Mouse (Mus musculus): ENCODE data around the gene Crip1. TPM values are rescaled to one million over a fixed set of nuclear protein-coding genes. Genes with fewer than 3 reads are reported as not detected.

Crip1 gene
- polyA plus RNA-seq (2015; fragmentation: Nextera tagmentation; extraction: Ambion mirVana): 89.4 and 102 TPM in 2 replicates

- 15% methylated on average over 45 of the region's 45 CpGs for WGBS (ENCODE audit: insufficient replicate concordance)
- peak within 1 kb of the TSS; percentile 48 for H3K4me2 ChIP-seq
- H3K9ac ChIP-seq: no peak within 1 kb of the TSS
- ATAC-seq (ENCODE audit: insufficient read depth): 0 out of 2 replicates have a peak, but pooled peaks have one; percentile 2
- peaks cover 4% of the 10 kb centered on the region; the same call in 1 of the 2 replicates for H3K36me3 ChIP-seq (replicated peaks)
- H3K4me3 ChIP-seq (replicated peaks): peak within 1 kb of the TSS; percentile 14; the same call in 1 of the 2 replicates
- no peaks in the 10 kb centered on the region for H3K9me3 ChIP-seq (replicated peaks)
- H3K27ac ChIP-seq (replicated peaks): no peak within 1 kb of the TSS
- H3K27me3 ChIP-seq: peaks cover 91% of the 10 kb centered on the region
- peaks cover 70% of the 10 kb centered on the region for H3K4me1 ChIP-seq (replicated peaks)
Measured at GRCm38 (mm10) chr12:113146112-113147057, at the start of gene Crip1. Gene Crip1, plus strand, starts transcription at chr12:113146316.

GRCm38 (mm10) chr12:113097040-113097439 is 49.1 kb upstream of the Crip1 start:
- no peaks in the 10 kb centered on the region for H3K36me3 ChIP-seq (replicated peaks)
- H3K9me3 ChIP-seq (replicated peaks): no peaks in the 10 kb centered on the region
- peaks cover 21% of the 10 kb centered on the region; the same call in 1 of the 2 replicates for H3K27me3 ChIP-seq
- H3K4me1 ChIP-seq (replicated peaks): peaks cover 41% of the 10 kb centered on the region
- H3K4me3 ChIP-seq (replicated peaks): no peak overlapping the region; the same call in 1 of the 2 replicates
- no peak for ATAC-seq (ENCODE audit: insufficient read depth)
- H3K4me2 ChIP-seq: peak overlapping the region; percentile 97; the same call in 1 of the 2 replicates
- H3K27ac ChIP-seq (replicated peaks): no peak overlapping the region
- 63% methylated on average over 5 of the region's 5 CpGs for WGBS (ENCODE audit: insufficient replicate concordance)
- H3K9ac ChIP-seq: no peak overlapping the region

- WGBS (ENCODE audit: insufficient replicate concordance): 3% methylated on average over 39 of the region's 53 CpGs
- H3K4me1 ChIP-seq (replicated peaks): peaks cover 49% of the 10 kb centered on the region
- no peaks in the 10 kb centered on the region; the same call in 1 of the 2 replicates for H3K36me3 ChIP-seq (replicated peaks)
Measured at GRCm38 (mm10) chr12:113097749-113098281, 48.3 kb upstream of the Crip1 start, which contains the start of gene Mta1. Gene Mta1, plus strand, starts transcription at chr12:113098278.

GRCm38 (mm10) chr12:113098530-113099151 is 47.5 kb upstream of the Crip1 start:
- Histone ChIP-seq H3K9me3 (replicated peaks) (no peaks in the 10 kb centered on the region), H3K4me3 (replicated peaks) (peak overlapping the region; percentile 92), H3K27me3 (peaks cover 21% of the 10 kb centered on the region; the same call in 1 of the 2 replicates), H3K4me2 (peak overlapping the region; percentile 97), H3K9ac (peak overlapping the region; percentile 98), H3K27ac (replicated peaks) (peak overlapping the region; percentile 86), H3K36me3 (replicated peaks) (no peaks in the 10 kb centered on the region; the same call in 1 of the 2 replicates), H3K4me1 (replicated peaks) (peaks cover 56% of the 10 kb centered on the region)
- under 1% methylated on average over 58 of the region's 60 CpGs for WGBS (ENCODE audit: insufficient replicate concordance)
- peak; percentile 17; the same call in 1 of the 2 replicates for ATAC-seq (ENCODE audit: insufficient read depth)

More at GRCm38 (mm10) chr12:113097749-113098281, 48.3 kb upstream of the Crip1 start, which contains the start of gene Mta1:
- Histone ChIP-seq H3K4me2 (peak within 1 kb of the TSS; percentile 97), H3K9ac (peak within 1 kb of the TSS; percentile 98), H3K9me3 (replicated peaks) (no peaks in the 10 kb centered on the region), H3K27ac (replicated peaks) (peak within 1 kb of the TSS; percentile 86), H3K27me3 (peaks cover 21% of the 10 kb centered on the region; the same call in 1 of the 2 replicates), H3K4me3 (replicated peaks) (peak within 1 kb of the TSS; percentile 92)
- peak; percentile 64 for ATAC-seq (ENCODE audit: insufficient read depth)

- 11% methylated on average over 6 of the region's 6 CpGs for WGBS (ENCODE audit: insufficient replicate concordance)
Measured at GRCm38 (mm10) chr12:113099470-113100237, 46.5 kb upstream of the Crip1 start.

GRCm38 (mm10) chr12:113100448-113101076 is 45.6 kb upstream of the Crip1 start:
- peaks cover 76% of the 10 kb centered on the region for H3K4me1 ChIP-seq (replicated peaks)
- H3K9ac ChIP-seq: no peak overlapping the region
- H3K4me2 ChIP-seq: 0 out of 2 replicates have a peak overlapping the region, but pooled peaks have one; percentile 97
- H3K27me3 ChIP-seq: peaks cover 21% of the 10 kb centered on the region; the same call in 1 of the 2 replicates
- no peaks in the 10 kb centered on the region for H3K9me3 ChIP-seq (replicated peaks)
- no peak for ATAC-seq (ENCODE audit: insufficient read depth)
- H3K4me3 ChIP-seq (replicated peaks): no peak overlapping the region
- H3K27ac ChIP-seq (replicated peaks): 0 out of 2 replicates have a peak overlapping the region, but pooled peaks have one; percentile 30
- 66% methylated on average over 5 of the region's 5 CpGs for WGBS (ENCODE audit: insufficient replicate concordance)
- no peaks in the 10 kb centered on the region; the same call in 1 of the 2 replicates for H3K36me3 ChIP-seq (replicated peaks)

More at GRCm38 (mm10) chr12:113099470-113100237, 46.5 kb upstream of the Crip1 start:
- peaks cover 67% of the 10 kb centered on the region for H3K4me1 ChIP-seq (replicated peaks)
- no peaks in the 10 kb centered on the region; the same call in 1 of the 2 replicates for H3K36me3 ChIP-seq (replicated peaks)
- no peak for ATAC-seq (ENCODE audit: insufficient read depth)
- H3K27me3 ChIP-seq: peaks cover 21% of the 10 kb centered on the region; the same call in 1 of the 2 replicates
- no peaks in the 10 kb centered on the region for H3K9me3 ChIP-seq (replicated peaks)
- peak overlapping the region; percentile 92 for H3K4me3 ChIP-seq (replicated peaks)
- H3K9ac ChIP-seq: peak overlapping the region; percentile 98
- peak overlapping the region; percentile 86 for H3K27ac ChIP-seq (replicated peaks)
- peak overlapping the region; percentile 97 for H3K4me2 ChIP-seq

- 0 out of 2 replicates have a peak overlapping the region, but pooled peaks have one; percentile 30 for H3K27ac ChIP-seq (replicated peaks)
- H3K4me3 ChIP-seq (replicated peaks): no peak overlapping the region
- H3K27me3 ChIP-seq: peaks cover 14% of the 10 kb centered on the region; the same call in 1 of the 2 replicates
- H3K9ac ChIP-seq: no peak overlapping the region
- H3K36me3 ChIP-seq (replicated peaks): no peaks in the 10 kb centered on the region; the same call in 1 of the 2 replicates
- peaks cover 84% of the 10 kb centered on the region for H3K4me1 ChIP-seq (replicated peaks)
- no peak for ATAC-seq (ENCODE audit: insufficient read depth)
- WGBS (ENCODE audit: insufficient replicate concordance): 65% methylated on average over 9 of the region's 9 CpGs
- H3K9me3 ChIP-seq (replicated peaks): no peaks in the 10 kb centered on the region
- H3K4me2 ChIP-seq: no peak overlapping the region
Measured at GRCm38 (mm10) chr12:113101251-113101960, 44.7 kb upstream of the Crip1 start.

- 54% methylated on average over 6 of the region's 6 CpGs for WGBS (ENCODE audit: insufficient replicate concordance)
- Histone ChIP-seq H3K27me3 (peaks cover 4% of the 10 kb centered on the region; the same call in 1 of the 2 replicates), H3K27ac (replicated peaks) (peak overlapping the region; percentile 38; the same call in 1 of the 2 replicates), H3K9me3 (replicated peaks) (no peaks in the 10 kb centered on the region), H3K36me3 (replicated peaks) (no peaks in the 10 kb centered on the region; the same call in 1 of the 2 replicates), H3K4me2 (no peak overlapping the region), H3K4me1 (replicated peaks) (peaks cover 90% of the 10 kb centered on the region), H3K9ac (no peak overlapping the region), H3K4me3 (replicated peaks) (no peak overlapping the region)
- no peak for ATAC-seq (ENCODE audit: insufficient read depth)
Measured at GRCm38 (mm10) chr12:113102461-113102860, 43.7 kb upstream of the Crip1 start.

GRCm38 (mm10) chr12:113103846-113104451 is 42.2 kb upstream of the Crip1 start:
- no peak overlapping the region for H3K9ac ChIP-seq
- ATAC-seq (ENCODE audit: insufficient read depth): no peak
- H3K36me3 ChIP-seq (replicated peaks): no peaks in the 10 kb centered on the region; the same call in 1 of the 2 replicates
- H3K4me3 ChIP-seq (replicated peaks): no peak overlapping the region
- H3K9me3 ChIP-seq (replicated peaks): no peaks in the 10 kb centered on the region
- no peak overlapping the region for H3K4me2 ChIP-seq
- peak overlapping the region; percentile 43; the same call in 1 of the 2 replicates for H3K27ac ChIP-seq (replicated peaks)
- WGBS (ENCODE audit: insufficient replicate concordance): 70% methylated on average over 8 of the region's 8 CpGs
- peaks cover 95% of the 10 kb centered on the region for H3K4me1 ChIP-seq (replicated peaks)
- no peaks in the 10 kb centered on the region for H3K27me3 ChIP-seq
